Mouse (Mus musculus) spleen, adult 2 months (tissue): ENCODE results near the gene Parp16.

Experiments
- CTCF ChIP-seq: fragments of 200-500 bp; IDR thresholded peaks from 2 replicates; pipeline ENCODE4 v1.5.1; 2011; ENCODE audit warnings: mild to moderate bottlenecking, inconsistent platforms; ENCODE audit not compliant: insufficient read depth, insufficient read length, insufficient replicate concordance; ENCODE audit errors: extremely low read depth
- POLR2A ChIP-seq: fragments of 200-500 bp; IDR thresholded peaks from 2 replicates; pipeline ENCODE4 v1.6.1; 2011; ENCODE audit warnings: low read depth, low read length, inconsistent platforms

DNA sequence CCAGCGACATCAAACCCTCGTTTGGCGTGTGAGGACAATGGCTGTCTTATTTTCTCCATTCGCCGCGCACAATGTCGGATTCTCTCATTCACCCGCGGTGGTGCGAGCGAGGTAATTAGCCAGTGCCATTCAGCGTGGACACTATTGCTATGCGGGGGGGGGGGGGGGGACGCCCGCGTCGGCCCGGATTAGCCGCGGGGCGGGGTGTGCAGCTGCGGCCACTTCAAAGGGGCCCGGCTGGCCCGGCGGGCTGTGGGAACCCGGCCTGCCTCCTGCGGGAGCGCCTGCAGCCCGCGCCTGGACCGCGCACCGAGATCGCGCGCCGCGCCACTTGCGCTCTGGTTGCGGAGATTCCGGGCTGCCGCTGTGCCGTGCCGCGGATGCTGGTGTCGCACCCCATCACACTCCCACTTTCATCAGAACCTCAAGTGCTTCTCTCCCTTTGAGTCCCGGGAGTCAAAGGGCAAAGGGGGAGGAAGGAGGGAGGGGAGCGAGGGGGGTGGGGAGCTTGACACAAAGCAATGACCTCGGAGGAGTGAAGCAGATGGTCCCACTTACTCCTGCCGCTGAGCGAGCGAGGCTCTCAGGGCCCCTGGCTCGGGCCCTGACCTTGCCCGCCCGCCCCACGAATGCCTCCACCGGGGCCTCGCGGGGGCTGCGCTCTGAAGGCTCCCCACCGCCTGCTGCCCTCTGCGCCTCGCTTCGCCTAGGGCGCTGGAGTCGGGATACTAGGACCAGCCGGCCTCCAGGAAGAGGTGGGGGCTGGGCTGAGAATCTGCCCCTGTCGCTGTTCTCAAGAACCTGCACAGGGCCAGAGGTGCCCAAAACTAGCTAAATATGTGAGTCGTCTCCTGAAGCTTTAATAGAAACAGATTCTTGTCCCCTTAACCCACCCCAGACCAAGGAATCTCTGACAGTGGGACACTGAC, 32.2 kb upstream of the Parp16 start:
- TF ChIP-seq CTCF (no peak), POLR2A (no peak)
